Mouse (Mus musculus): ENCODE results near the gene Smarca1. TPM values are rescaled to one million over a fixed set of nuclear protein-coding genes. Genes with fewer than 3 reads are reported as not detected.

Smarca1 gene
- polyA plus RNA-seq (2012; rRNA removed) = 13.0 and 13.9 TPM in 2 replicates

DNA sequence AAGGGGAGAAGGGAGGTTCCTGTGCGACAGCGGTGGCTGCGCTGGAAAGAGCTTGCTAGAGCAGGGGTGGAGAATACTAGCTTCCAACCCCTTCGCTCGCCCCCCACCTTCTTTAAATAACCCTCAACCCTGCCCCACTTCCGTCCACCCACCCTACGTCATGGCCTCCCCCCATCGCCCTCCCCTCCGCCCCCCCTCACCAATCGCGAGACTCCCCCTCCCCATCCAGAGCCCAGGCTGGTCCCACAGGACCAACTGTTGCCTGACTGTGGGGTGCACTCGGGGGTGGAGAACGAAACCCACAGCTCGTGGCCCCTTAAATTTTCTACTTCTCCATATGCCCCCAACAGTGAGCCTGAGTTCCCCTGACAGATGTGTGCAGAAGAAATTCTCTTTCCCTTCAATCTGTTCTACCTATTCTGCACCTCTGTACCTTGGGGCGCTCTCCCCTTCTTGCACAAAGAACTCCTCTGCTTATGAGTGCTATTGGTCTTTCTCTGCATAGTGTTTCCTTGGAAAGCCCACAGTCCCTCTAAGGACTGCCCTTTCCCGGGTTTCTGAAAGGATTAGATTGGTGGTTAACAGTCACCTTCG is at the start of gene Smarca1:
Smarca1 (minus strand) TSS at position 544 of the 594 bp plus-strand sequence.
- Histone ChIP-seq H3K4me1 (ENCODE audit: control insufficient read depth, insufficient read depth, low read length) (no peaks in the 10 kb centered on the region), H3K27ac (ENCODE audit: insufficient read depth, low read length) (peak within 1 kb of the TSS; percentile 98), H3K4me3 (ENCODE audit: insufficient read depth, low read length) (peak within 1 kb of the TSS; percentile 92)
- TF ChIP-seq POLR2A (IDR thresholded peaks at IDR 0.05; ENCODE audit: extremely low read depth, insufficient read depth, low read length) (peak; percentile 27; the same call in 1 of the 2 replicates), CTCF (IDR thresholded peaks at IDR 0.05; ENCODE audit: extremely low read depth, insufficient read depth, low read length) (no peak)

DNA sequence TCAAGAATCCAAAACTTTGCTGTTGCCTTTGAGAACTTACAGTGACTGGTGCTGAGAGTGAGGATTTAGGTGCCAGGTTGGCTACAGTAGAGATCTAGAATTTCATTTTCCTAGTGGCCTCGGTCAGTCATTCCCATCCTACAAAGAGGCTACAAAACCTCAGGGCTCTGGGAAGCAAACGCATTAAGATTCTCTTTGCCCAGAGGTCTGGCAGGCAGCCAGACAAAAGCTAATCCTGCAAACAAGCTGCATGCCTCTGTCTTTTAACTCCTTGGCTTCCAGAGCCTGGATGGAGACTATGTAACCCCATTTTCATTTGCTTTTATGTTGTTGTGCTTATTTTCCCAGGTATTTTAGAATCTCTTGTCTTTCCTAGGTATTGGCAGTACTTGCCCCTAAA is 45.0 kb upstream of the Smarca1 start:
- no peaks in the 10 kb centered on the region for H3K4me1 ChIP-seq (ENCODE audit: control insufficient read depth, insufficient read depth, low read length)
- no peak overlapping the region for H3K4me3 ChIP-seq (ENCODE audit: insufficient read depth, low read length)
- TF ChIP-seq POLR2A (IDR thresholded peaks at IDR 0.05; ENCODE audit: extremely low read depth, insufficient read depth, low read length) = no peak
- no peak for TF ChIP-seq CTCF (IDR thresholded peaks at IDR 0.05; ENCODE audit: extremely low read depth, insufficient read depth, low read length)
- no peak overlapping the region for H3K27ac ChIP-seq (ENCODE audit: insufficient read depth, low read length)

DNA sequence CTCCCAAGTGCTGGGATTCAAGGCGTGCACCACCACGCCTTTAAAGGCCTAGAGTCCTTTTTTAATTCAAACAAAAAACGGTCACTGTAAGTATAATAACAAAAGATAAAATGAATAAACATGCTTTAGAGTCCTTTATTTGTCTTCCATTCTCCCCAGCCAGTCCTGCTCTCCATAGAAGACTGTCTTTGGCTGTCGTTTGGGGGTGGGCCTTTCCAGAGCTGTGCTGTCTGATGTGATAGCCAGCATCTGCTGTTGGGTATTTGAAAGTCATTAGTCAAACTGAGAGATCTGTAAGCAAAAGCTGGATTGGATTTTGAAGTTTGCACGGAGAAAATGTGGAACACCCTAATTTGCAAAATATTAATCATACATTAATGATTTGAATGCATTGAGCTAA is 44.1 kb upstream of the Smarca1 start:
- no peak overlapping the region for H3K4me3 ChIP-seq (ENCODE audit: insufficient read depth, low read length)
- no peak overlapping the region for H3K27ac ChIP-seq (ENCODE audit: insufficient read depth, low read length)
- H3K4me1 ChIP-seq (ENCODE audit: control insufficient read depth, insufficient read depth, low read length) = no peaks in the 10 kb centered on the region
- no peak for TF ChIP-seq POLR2A (IDR thresholded peaks at IDR 0.05; ENCODE audit: extremely low read depth, insufficient read depth, low read length)
- TF ChIP-seq CTCF (IDR thresholded peaks at IDR 0.05; ENCODE audit: extremely low read depth, insufficient read depth, low read length) = no peak

DNA sequence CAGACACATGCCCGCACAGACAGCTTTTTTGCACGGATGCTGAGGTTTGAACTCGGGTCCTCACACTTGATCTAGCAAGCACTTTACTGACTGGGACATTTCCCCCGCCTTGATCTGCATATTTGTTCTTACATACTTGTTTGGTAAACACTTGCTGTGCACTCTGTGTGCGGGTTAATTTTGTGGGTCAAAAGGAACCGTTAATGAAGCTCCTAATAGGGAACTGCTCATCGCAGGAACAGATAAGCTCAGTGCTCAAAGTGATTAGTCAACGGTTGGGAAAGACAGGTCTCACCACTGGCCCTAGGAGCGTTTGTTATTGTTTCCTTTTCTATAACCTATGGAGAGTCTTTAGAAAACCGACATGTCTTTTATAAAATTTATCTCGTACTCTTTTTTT is 41.6 kb upstream of the Smarca1 start:
- no peak for TF ChIP-seq CTCF (IDR thresholded peaks at IDR 0.05; ENCODE audit: extremely low read depth, insufficient read depth, low read length)
- no peak for TF ChIP-seq POLR2A (IDR thresholded peaks at IDR 0.05; ENCODE audit: extremely low read depth, insufficient read depth, low read length)
- Histone ChIP-seq H3K4me3 (ENCODE audit: insufficient read depth, low read length) (no peak overlapping the region), H3K27ac (ENCODE audit: insufficient read depth, low read length) (no peak overlapping the region), H3K4me1 (ENCODE audit: control insufficient read depth, insufficient read depth, low read length) (no peaks in the 10 kb centered on the region)

- H3K4me3 ChIP-seq (ENCODE audit: insufficient read depth, low read length) = no peak overlapping the region
- TF ChIP-seq POLR2A (IDR thresholded peaks at IDR 0.05; ENCODE audit: extremely low read depth, insufficient read depth, low read length) (no peak), CTCF (IDR thresholded peaks at IDR 0.05; ENCODE audit: extremely low read depth, insufficient read depth, low read length) (no peak)
- no peak overlapping the region for H3K27ac ChIP-seq (ENCODE audit: insufficient read depth, low read length)
- H3K4me1 ChIP-seq (ENCODE audit: control insufficient read depth, insufficient read depth, low read length) = no peaks in the 10 kb centered on the region
Observed at GRCm38 (mm10) chrX:47930449-47930848, 37.7 kb upstream of the Smarca1 start.

DNA sequence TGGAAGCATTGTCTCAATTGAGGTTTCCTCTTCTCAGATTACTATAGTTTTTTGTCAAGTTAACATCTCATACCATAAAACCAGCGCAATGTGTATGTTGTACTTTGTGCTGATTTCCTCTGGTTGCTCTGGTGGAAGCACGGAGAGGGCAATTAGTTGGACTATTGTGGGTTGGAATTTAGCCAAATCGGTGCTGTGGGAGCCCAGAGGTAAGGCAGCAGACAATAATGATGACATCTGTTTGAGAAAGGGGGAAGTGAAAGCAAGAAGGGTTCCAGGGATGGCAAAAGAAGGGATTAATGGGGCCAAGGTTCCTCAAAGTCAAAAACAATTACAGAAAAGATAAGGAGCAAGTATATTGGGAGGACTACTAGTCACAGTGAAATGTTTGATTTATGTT is 35.2 kb upstream of the Smarca1 start:
- H3K27ac ChIP-seq (ENCODE audit: insufficient read depth, low read length) = no peak overlapping the region
- H3K4me1 ChIP-seq (ENCODE audit: control insufficient read depth, insufficient read depth, low read length) = no peaks in the 10 kb centered on the region
- no peak overlapping the region for H3K4me3 ChIP-seq (ENCODE audit: insufficient read depth, low read length)
- no peak for TF ChIP-seq POLR2A (IDR thresholded peaks at IDR 0.05; ENCODE audit: extremely low read depth, insufficient read depth, low read length)
- TF ChIP-seq CTCF (IDR thresholded peaks at IDR 0.05; ENCODE audit: extremely low read depth, insufficient read depth, low read length) = no peak

DNA sequence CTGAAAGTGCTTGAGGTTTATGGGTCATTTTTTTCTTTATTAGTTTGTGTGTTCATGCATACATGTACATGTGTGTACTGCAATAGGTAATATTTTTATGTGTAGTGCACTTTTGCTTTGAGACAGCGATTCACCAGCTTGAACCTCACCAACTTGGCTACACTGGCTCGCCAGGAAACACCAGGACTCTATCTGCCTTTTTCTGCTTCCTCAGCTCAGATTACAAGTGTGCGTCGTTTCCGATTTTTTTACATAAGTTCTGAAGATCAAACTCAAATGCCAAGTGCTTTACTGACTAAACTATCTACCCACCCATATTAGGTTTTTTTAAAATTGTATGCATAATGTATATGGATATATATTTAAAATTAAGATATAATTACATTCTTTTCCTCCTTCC is 27.8 kb upstream of the Smarca1 start:
- no peak overlapping the region for H3K27ac ChIP-seq (ENCODE audit: insufficient read depth, low read length)
- peaks cover 2% of the 10 kb centered on the region; the same call in 1 of the 2 replicates for H3K4me1 ChIP-seq (ENCODE audit: control insufficient read depth, insufficient read depth, low read length)
- no peak overlapping the region for H3K4me3 ChIP-seq (ENCODE audit: insufficient read depth, low read length)
- TF ChIP-seq CTCF (IDR thresholded peaks at IDR 0.05; ENCODE audit: extremely low read depth, insufficient read depth, low read length) = no peak
- TF ChIP-seq POLR2A (IDR thresholded peaks at IDR 0.05; ENCODE audit: extremely low read depth, insufficient read depth, low read length) = no peak

DNA sequence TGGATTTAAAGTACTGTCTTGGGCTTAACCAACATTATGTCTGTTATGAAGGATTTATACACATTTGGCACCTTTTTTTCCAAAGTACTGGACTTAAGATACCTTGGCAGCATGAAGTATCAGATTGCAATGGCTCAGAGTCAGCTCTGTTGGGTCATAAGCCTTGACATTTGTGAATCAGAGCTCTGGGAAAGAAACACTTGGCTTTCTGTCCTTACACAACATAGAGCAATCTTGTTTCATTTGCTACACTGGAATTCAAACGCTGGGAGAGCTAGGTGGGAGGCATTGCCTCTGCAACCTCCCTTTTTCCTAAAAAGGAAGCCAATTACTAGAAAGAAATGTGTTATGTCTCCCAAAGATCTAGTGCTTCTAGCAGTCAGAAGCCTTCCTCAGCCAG is 24.1 kb upstream of the Smarca1 start:
- Histone ChIP-seq H3K27ac (ENCODE audit: insufficient read depth, low read length) (no peak overlapping the region), H3K4me3 (ENCODE audit: insufficient read depth, low read length) (no peak overlapping the region), H3K4me1 (ENCODE audit: control insufficient read depth, insufficient read depth, low read length) (peaks cover 2% of the 10 kb centered on the region; the same call in 1 of the 2 replicates)
- no peak for TF ChIP-seq POLR2A (IDR thresholded peaks at IDR 0.05; ENCODE audit: extremely low read depth, insufficient read depth, low read length)
- TF ChIP-seq CTCF (IDR thresholded peaks at IDR 0.05; ENCODE audit: extremely low read depth, insufficient read depth, low read length) = no peak

DNA sequence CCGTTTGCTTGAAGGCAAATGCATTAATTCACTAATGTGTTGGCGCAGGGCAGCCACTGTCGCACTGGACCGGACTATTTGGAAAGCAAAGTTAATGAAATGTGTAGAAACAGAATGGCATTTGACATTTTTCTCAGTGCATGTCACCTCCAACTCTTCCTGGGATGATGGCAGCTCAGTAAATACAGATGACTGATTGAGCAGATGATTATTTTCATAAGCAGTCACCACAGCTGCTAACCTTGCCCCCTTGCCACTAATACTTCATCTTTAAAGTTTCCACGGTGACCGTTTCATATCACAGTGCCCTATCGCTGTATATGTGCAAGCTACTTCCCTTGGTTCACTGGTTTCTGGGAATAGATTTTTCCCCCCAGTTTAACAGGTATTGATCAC is 20.8 kb upstream of the Smarca1 start:
- TF ChIP-seq POLR2A (IDR thresholded peaks at IDR 0.05; ENCODE audit: extremely low read depth, insufficient read depth, low read length) (no peak), CTCF (IDR thresholded peaks at IDR 0.05; ENCODE audit: extremely low read depth, insufficient read depth, low read length) (no peak)
- Histone ChIP-seq H3K4me1 (ENCODE audit: control insufficient read depth, insufficient read depth, low read length) (no peaks in the 10 kb centered on the region; the same call in 1 of the 2 replicates), H3K4me3 (ENCODE audit: insufficient read depth, low read length) (peak overlapping the region; percentile 86; the same call in 1 of the 2 replicates), H3K27ac (ENCODE audit: insufficient read depth, low read length) (no peak overlapping the region)

- Histone ChIP-seq H3K4me3 (ENCODE audit: insufficient read depth, low read length) (peak overlapping the region; percentile 86), H3K27ac (ENCODE audit: insufficient read depth, low read length) (no peak overlapping the region), H3K4me1 (ENCODE audit: control insufficient read depth, insufficient read depth, low read length) (no peaks in the 10 kb centered on the region; the same call in 1 of the 2 replicates)
- TF ChIP-seq POLR2A (IDR thresholded peaks at IDR 0.05; ENCODE audit: extremely low read depth, insufficient read depth, low read length) = no peak
- TF ChIP-seq CTCF (IDR thresholded peaks at IDR 0.05; ENCODE audit: extremely low read depth, insufficient read depth, low read length) = no peak
Observed at GRCm38 (mm10) chrX:47912904-47913542, 20.2 kb upstream of the Smarca1 start.

All from cortical plate, adult 2 months (tissue).